Mouse (Mus musculus): ENCODE data around the gene 4931423N10Rik.

Gene 4931423N10Rik

DNA sequence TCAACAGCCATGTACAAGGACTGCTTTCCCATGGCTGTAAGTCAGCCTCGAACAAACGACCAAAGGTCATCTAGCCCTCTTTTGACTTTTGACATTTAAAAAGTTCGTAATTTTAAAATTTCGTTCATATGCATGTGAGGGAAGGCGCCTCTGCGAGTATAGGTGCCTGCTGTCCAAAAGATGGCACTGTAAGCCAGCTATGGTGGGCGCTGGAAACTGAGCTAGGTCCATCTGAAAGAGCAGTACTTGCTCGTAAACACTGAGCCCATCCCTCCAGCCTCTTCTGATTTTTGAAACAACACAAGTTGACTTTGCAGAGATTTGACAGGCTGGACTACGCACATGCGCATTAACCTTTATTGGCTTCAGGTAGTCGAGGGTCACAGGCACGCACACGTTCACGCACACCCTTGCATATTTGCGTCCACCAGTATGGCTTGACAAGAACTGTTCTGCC lies at the start of gene 4931423N10Rik:
Gene 4931423N10Rik (plus strand): TSS at position 407 of the 457 bp plus-strand sequence.
- no peak for DNase-seq (ENCODE audit: low spot score)

DNA sequence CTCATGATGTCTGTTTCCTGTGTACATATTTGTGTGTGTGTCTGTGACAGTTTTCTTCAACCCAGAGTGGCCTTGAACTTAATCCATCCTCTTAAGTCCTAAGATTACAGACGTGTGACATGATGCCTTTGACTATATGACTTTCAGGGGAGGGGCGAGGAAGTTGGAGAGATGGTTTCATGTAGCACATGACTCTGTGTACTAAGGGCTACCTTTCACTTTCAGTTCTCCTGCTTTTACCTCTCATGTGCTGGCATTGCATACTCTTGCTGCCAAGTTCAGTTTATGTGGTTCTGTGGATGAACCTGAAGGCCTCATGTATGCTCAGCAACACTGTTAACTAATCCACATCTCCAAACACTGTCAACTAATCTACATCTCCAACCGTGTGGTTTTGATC lies 35.0 kb upstream of the 4931423N10Rik start:
- no peak for DNase-seq (ENCODE audit: low spot score)

DNA sequence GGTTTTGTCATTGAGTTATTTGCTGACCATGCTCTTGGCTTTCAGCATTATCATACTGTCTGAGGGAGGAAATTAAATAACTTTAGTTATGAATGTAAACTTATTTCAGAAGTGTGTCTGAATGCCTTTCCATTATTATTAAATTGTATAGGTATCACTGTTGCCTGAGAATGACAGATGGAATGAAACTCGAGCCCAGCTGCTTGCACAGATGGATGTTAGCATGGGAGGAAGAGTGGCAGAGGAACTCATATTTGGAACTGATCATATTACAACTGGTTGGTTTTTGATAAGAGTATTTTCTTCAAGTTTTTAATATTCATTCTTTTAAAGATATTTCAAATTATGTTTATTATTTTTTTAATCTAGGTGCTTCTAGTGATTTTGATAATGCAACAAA lies 12.9 kb upstream of the 4931423N10Rik start:
- no peak for DNase-seq (ENCODE audit: low spot score)

DNA sequence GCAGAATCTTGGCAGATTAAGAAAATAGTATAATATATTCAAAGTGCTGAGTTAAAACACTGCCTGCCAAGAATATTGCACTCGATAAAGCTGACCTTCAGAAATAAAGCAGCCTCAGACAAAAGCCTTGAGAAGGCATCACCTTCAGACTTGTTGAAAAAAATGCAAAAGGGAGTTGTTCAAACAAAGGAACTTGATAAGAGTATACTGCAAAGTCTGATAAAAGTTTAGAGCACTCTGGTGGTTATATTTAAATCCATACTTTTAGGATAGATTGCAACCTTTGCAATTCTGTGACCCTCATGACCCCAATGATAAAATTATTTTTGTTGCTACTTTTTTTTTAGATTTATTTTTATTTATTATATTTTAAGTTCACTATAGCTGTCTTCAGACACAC lies 6.2 kb upstream of the 4931423N10Rik start:
- no peak for DNase-seq (ENCODE audit: low spot score)

DNA sequence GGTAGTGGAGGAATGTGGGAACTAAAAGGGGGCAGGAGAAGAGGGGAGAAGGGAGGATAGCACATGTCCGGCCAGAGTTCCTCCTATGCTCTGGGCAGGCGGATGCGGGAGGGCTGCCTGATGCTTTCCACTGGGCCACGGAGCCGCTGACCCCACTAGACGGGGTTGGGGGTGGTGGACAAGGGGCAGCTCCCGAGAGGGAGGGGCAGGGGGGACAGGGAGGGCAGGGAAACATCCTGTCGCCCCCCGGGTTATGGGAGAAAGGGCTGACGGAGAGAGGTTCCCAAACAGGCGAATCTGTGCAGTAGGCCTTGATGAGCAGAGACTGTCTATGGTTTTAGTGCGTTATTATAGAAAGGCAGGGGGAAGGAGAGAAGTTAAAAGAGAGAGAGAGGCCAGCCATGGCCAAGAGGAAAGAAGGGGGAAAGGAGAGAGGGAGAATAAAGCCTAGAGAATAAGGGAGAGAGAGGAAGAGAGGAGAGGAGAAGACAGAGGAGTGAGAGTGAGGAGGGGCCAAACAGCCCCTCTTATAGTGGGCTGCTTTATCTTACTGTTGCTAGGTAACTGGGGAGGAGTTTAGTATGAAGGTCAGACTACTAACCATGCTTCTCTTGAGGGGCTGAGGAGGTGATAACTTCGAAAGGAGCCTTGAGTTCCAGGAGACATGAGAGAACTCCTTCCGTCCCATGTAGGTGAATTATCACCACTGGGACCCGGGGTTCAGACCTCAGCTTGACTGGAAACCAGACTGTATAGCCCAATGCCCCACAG lies 4.2 kb upstream of the 4931423N10Rik start:
- DNase-seq (ENCODE audit: low spot score), result no peak

DNA sequence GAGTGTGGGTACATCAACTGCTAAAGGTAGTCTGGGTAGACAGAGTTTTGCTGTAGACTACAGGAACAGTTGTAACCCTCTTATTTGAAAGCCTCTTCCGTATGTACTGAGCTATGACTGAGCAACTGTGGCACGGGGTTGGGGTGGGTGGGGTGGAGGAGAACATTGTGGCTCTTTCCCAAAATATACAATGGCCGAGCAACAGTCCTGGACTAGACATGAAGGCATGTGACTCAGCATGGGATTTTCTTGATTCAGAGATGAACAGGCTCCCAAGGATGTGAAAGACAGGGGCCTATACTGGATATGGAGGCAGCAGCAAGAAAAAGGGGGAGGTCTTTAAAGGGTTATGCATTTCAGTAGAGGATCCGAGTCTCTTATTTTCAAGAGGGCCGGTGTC lies 6.4 kb downstream of the 4931423N10Rik start:
- no peak for DNase-seq (ENCODE audit: low spot score)

DNA sequence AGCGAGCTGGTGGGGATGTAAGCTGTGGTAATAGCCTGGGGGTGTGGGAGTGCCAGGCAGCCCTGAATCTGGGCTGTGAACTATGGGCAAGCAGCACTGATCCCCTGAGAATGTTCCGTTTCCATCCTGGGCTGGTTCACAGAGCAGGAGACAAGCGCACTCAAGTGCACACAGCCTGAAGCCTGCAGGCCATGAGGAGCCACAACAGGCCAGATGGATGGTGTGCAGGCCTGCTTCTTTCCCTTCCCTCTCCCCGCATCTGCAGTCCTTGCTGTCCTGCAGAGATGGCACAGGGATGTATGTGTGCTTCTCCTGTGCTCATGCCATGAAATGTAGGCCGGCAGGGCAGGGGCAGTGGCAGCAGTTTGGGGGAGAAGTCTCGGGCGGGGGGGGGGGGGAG lies 17.9 kb downstream of the 4931423N10Rik start:
- no peak for DNase-seq (ENCODE audit: low spot score)

DNA sequence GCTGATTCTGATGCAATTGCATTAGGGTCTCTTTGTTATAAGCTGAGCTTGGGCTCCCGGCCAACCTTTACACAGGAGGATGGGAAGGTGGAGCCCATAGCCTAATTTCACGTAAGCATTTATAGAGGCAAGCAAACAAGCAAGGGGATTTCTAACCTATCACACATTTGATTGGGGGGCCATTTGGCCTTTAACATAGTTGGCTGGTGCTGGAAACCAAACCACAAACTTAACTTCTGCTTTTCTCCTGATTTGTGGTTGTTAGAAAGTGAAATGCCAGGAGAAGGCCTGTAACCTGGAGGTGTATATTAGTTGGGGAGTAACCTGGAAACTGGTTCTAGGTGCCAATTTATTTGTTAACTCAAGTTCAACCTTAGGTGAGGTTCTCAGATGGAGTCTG lies 21.2 kb downstream of the 4931423N10Rik start:
- no peak for DNase-seq (ENCODE audit: low spot score)

DNA sequence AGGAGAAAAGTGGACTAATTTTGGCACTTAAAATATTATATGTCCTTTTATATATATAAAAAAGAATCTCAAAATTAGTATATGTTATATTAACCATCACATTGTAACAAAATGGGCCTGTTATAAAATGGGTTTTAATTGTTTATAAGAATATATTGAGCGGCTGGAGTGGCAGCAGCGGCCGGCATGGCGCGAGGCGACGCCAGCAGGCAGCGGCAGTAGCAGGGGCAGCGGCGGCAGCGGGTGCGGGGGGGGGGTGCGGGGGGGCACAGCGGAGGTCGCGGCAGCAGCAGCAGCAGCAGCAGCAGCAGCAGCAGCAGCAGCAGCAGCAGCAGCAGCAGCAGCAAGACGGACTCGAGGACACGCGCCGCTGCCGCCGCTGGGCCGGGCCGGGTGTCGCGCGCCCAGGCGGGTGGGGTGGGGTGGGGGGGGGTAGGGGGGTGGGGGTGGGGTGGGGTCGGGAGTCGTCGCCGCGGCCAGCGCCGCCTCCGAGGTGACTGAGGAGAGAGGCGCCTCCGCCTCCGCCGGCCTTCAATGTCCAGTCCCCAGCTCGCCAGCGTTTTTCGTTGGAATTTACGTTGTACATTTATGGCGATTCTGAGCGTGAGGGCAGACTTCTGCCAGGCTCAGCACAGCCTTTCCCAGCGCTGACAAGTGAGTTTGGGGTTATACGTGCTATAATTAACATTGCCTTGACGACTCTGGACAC lies 26.9 kb downstream of the 4931423N10Rik start:
- no peak for DNase-seq (ENCODE audit: low spot score)

DNA sequence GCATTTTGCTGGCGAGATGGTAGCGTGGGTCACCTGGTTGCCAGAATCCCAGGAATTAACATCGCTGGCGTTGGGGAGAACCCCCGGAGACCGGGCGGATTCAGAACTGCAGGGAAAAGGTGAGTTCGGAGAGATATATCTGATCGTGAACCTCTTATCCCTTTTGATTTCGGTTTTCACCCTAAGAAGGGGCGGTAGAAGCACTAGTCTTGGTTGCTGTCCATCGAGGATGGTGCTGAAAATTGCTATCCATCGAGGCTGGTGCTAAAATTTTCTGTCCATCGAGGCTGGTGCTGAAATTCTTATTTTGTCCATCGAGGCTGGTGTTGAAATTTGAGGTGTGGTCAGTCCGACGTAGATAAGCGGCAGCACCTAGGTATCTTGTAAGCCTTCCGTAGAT lies 83.7 kb downstream of the 4931423N10Rik start:
- peak; percentile 5 for DNase-seq (ENCODE audit: low spot score)

DNA sequence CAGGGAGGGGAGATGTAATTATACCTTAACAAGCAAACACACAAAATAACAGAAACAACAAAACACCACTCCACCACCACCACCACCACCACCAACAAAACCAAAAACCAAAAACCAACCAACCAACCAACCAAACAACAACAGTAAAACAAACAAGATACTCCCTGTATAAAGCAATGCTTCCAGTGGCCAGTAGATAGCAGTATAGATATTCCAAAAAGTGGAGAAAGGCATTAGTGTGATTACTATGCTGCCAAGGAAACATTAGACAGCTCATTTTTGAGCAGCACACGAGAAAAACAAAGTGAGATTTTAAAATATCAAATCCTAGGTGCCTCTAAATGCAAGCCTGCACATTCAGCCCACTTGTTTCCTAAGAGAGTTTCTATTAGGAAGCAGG lies 107.6 kb downstream of the 4931423N10Rik start:
- DNase-seq (ENCODE audit: low spot score), result no peak
